Mouse (Mus musculus) CH12.LX (cell line): ENCODE data around the gene Grik5. TPM values are rescaled to one million over a fixed set of nuclear protein-coding genes. Genes with fewer than 3 reads are reported as not detected.

Experiments used
- DNase-seq: peaks from one replicate; pipeline ENCODE4 v3.0.0-alpha.2; 2013; ENCODE audit errors: extremely low read depth
- H3K27ac ChIP-seq: 2 replicates; pipeline ENCODE4 v1.5.1; 2012; ENCODE audit warnings: low read depth, mild to moderate bottlenecking, control low read depth, moderate library complexity; ENCODE audit not compliant: insufficient read depth
- H3K27me3 ChIP-seq: replicated peaks from 2 replicates; pipeline ENCODE3; 2012; ENCODE audit warnings: inconsistent platforms
- H3K36me3 ChIP-seq, 2 experiments: replicated peaks in 1 of 2; 2 replicates each; pipeline versions ENCODE3 to v1.6.1; 2012; ENCODE audit warnings: inconsistent platforms in 1 of 2, low read length in 1 of 2, mild to moderate bottlenecking in 1 of 2, mixed read lengths in 1 of 2, moderate library complexity in 1 of 2; ENCODE audit not compliant: control insufficient read depth in 1 of 2, insufficient read depth in 1 of 2
- H3K4me1 ChIP-seq, 2 experiments: 2 replicates each; pipeline ENCODE4 v1.6.1; 2012; ENCODE audit warnings: inconsistent platforms in 1 of 2, moderate library complexity in 1 of 2; ENCODE audit not compliant: insufficient read depth in 2 of 2, control insufficient read depth in 1 of 2
- H3K4me2 ChIP-seq: 2 replicates; pipeline ENCODE4 v1.6.1; 2012; ENCODE audit warnings: low read depth, mild to moderate bottlenecking, control low read depth; ENCODE audit not compliant: poor library complexity, insufficient read depth, severe bottlenecking
- H3K4me3 ChIP-seq, 3 experiments: fragments of 150-350 bp in 1 of 3; sonication (generic) in 1 of 3; replicated peaks in 1 of 3; 2 replicates each; pipeline versions ENCODE3 to v1.5.1; 2011 to 2012; ENCODE audit warnings: low read depth in 2 of 3, low read length in 2 of 3, mild to moderate bottlenecking in 2 of 3, moderate library complexity in 2 of 3, control low read depth in 1 of 3, improper control_type of control experiment in 1 of 3, inconsistent platforms in 1 of 3, mixed read lengths in 1 of 3; ENCODE audit not compliant: poor library complexity in 1 of 3
- H3K79me2 ChIP-seq: replicated peaks from 2 replicates; pipeline ENCODE4 v1.6.1; 2012; ENCODE audit warnings: mild to moderate bottlenecking, moderate library complexity; ENCODE audit not compliant: control insufficient read depth, poor library complexity, insufficient read depth, severe bottlenecking; ENCODE audit errors: extremely low read depth
- H3K9ac ChIP-seq: 2 replicates; pipeline ENCODE4 v1.6.1; 2012; ENCODE audit warnings: low read depth, mild to moderate bottlenecking, control low read depth, moderate library complexity; ENCODE audit not compliant: insufficient read depth
- H3K9me3 ChIP-seq: replicated peaks from 2 replicates; pipeline ENCODE3; 2012; ENCODE audit warnings: low read length, inconsistent platforms, mixed read lengths
- CHD1 ChIP-seq: IDR thresholded peaks from 2 replicates; pipeline ENCODE4 v1.6.1; 2012; ENCODE audit warnings: low read depth, low read length, improper control_type of control experiment, inconsistent platforms
- ETS1 ChIP-seq: conservative IDR thresholded peaks from 2 replicates; pipeline ENCODE4 v1.6.1; 2012; ENCODE audit warnings: low read depth, mild to moderate bottlenecking, inconsistent platforms, low read length, improper control_type of control experiment, moderate library complexity
- HCFC1 ChIP-seq: IDR thresholded peaks from 2 replicates; pipeline ENCODE4 v1.6.1; 2012; ENCODE audit warnings: low read depth, mild to moderate bottlenecking, inconsistent platforms, low read length, improper control_type of control experiment
- IRF4 ChIP-seq: IDR thresholded peaks from 2 replicates; pipeline ENCODE4 v1.6.1; 2014; ENCODE audit warnings: low read depth, mild to moderate bottlenecking, inconsistent platforms, low read length, improper control_type of control experiment
- JUN ChIP-seq: IDR thresholded peaks from 2 replicates; pipeline ENCODE4 v1.6.1; 2011; ENCODE audit warnings: low read depth, mild to moderate bottlenecking, low read length, improper control_type of control experiment, moderate library complexity; ENCODE audit not compliant: insufficient read depth
- JUND ChIP-seq: conservative IDR thresholded peaks from 2 replicates; pipeline ENCODE4 v1.6.1; 2011; ENCODE audit warnings: low read depth, low read length, improper control_type of control experiment
- MAX ChIP-seq: IDR thresholded peaks from 2 replicates; pipeline ENCODE4 v1.6.1; 2011; ENCODE audit warnings: low read length, improper control_type of control experiment
- MAZ ChIP-seq: IDR thresholded peaks from 2 replicates; pipeline ENCODE4 v1.6.1; 2012; ENCODE audit warnings: low read depth, mild to moderate bottlenecking, inconsistent platforms, low read length, improper control_type of control experiment, moderate library complexity
- MEF2A ChIP-seq: IDR thresholded peaks from 2 replicates; pipeline ENCODE4 v1.6.1; 2014; ENCODE audit warnings: low read depth, mild to moderate bottlenecking, inconsistent platforms, low read length, improper control_type of control experiment, borderline replicate concordance
- MXI1 ChIP-seq: IDR thresholded peaks from 2 replicates; pipeline ENCODE4 v1.6.1; 2011; ENCODE audit warnings: mild to moderate bottlenecking, low read depth, low read length, improper control_type of control experiment
- PAX5 ChIP-seq: IDR thresholded peaks from 2 replicates; pipeline ENCODE4 v1.6.1; 2012; ENCODE audit warnings: low read length, inconsistent platforms, mixed read lengths
- POLR2A ChIP-seq: IDR thresholded peaks from 2 replicates; pipeline ENCODE4 v1.6.1; 2011; ENCODE audit warnings: low read depth, mild to moderate bottlenecking, improper control_type of control experiment, low read length
- SMC3 ChIP-seq: IDR thresholded peaks from 2 replicates; pipeline ENCODE4 v1.6.1; 2011; ENCODE audit warnings: low read depth, low read length, improper control_type of control experiment
- TCF12 ChIP-seq: IDR thresholded peaks from 2 replicates; pipeline ENCODE4 v1.6.1; 2014; ENCODE audit warnings: low read depth, mild to moderate bottlenecking, inconsistent platforms, low read length, improper control_type of control experiment
- USF2 ChIP-seq: conservative IDR thresholded peaks from 2 replicates; pipeline ENCODE4 v1.6.1; 2011; ENCODE audit warnings: low read depth, low read length, improper control_type of control experiment
- ZKSCAN1 ChIP-seq: IDR thresholded peaks from 2 replicates; pipeline ENCODE4 v1.6.1; 2012; ENCODE audit warnings: low read depth, inconsistent platforms, low read length, improper control_type of control experiment, borderline replicate concordance
- dilution Hi-C: fragments of 300-500 bp; cut with MboI; formaldehyde crosslinking; loops from 2 replicates; pipeline ENCODE4 v1.14.3; 2020; ENCODE audit warnings: low sequenced_read_pairs; ENCODE audit not compliant: extremely low pct_unique_long_range_greater_than_20kb, extremely low pct_ligation_motif_present
- in situ Hi-C: fragments of 300-500 bp; cut with MboI; formaldehyde crosslinking; loops from 3 replicates; pipeline ENCODE4 v1.14.3; 2019; ENCODE audit warnings: low sequenced_read_pairs, low pct_ligation_motif_present, low pct_unique_long_range_greater_than_20kb, mixed read lengths
- polyA plus RNA-seq: library from polyadenylated mRNA; unstranded; fragments of >175 nt; gene quantifications from 2 replicates; pipeline ENCODE4 v1.2.1, GENCODE M21; 2012; ENCODE audit warnings: low read depth; ENCODE audit not compliant: insufficient read length
- total RNA-seq, 2 experiments: library from RNA; depleted of rRNA; stranded (reverse); fragments of 300-350 nt in 1 of 2; fragments of >200 nt in 1 of 2; gene quantifications; 2 replicates each; pipeline ENCODE4 v1.2.3; 2012 to 2014

The Grik5 gene
- total and polyA plus RNA-seq, 3 experiments: 1.0 to 2.1 (median 1.5) TPM

- dilution Hi-C loops (no loop called here), in situ Hi-C loops (no loop called here)
- peak overlapping the region; percentile 45 for H3K27ac ChIP-seq
- H3K36me3 ChIP-seq: peaks cover 63 to 71% of the 10 kb centered on the region in 2 experiments
- H3K4me3 ChIP-seq: no peak overlapping the region
- H3K4me2 ChIP-seq: no peak overlapping the region
- no peak for DNase-seq
- H3K9ac ChIP-seq: no peak overlapping the region
- peaks cover 7% of the 10 kb centered on the region for H3K9me3 ChIP-seq
- TF ChIP-seq HCFC1 (no peak), MXI1 (0 out of 2 replicates have a peak, but pooled peaks have one; percentile 39), JUN (no peak), POLR2A (peak; percentile 13; the same call in 1 of the 2 replicates), MEF2A (no peak)
- no peaks in the 10 kb centered on the region for H3K27me3 ChIP-seq
- peaks cover 16% of the 10 kb centered on the region for H3K79me2 ChIP-seq
- peaks cover 53 to 88% of the 10 kb centered on the region in 2 experiments for H3K4me1 ChIP-seq
These were observed 38.2 kb upstream of the Grik5 start for GRCm38 (mm10) chr7:25110336-25110735.

- H3K27me3 ChIP-seq: no peaks in the 10 kb centered on the region
- dilution Hi-C loops: no loop called here
- no peak for DNase-seq
- H3K79me2 ChIP-seq: peaks cover 12% of the 10 kb centered on the region
- H3K27ac ChIP-seq: peak overlapping the region; percentile 93
- TF ChIP-seq CHD1: no peak
- 0 out of 2 replicates have a peak, but pooled peaks have one; percentile 21 for TF ChIP-seq MAX
- TF ChIP-seq ZKSCAN1: no peak
- TF ChIP-seq SMC3: no peak
- no peak for TF ChIP-seq MXI1
- TF ChIP-seq IRF4: no peak
- TF ChIP-seq ETS1: peak; percentile 47; the same call in 1 of the 2 replicates
- 0 out of 2 replicates have a peak, but pooled peaks have one; percentile 9 for TF ChIP-seq TCF12
- TF ChIP-seq JUND: no peak
- TF ChIP-seq MAZ: peak; percentile 61; the same call in 1 of the 2 replicates
- TF ChIP-seq USF2: no peak
- TF ChIP-seq PAX5: no peak
- no peak for TF ChIP-seq HCFC1
- in situ Hi-C loops: no loop called here
- no peak overlapping the region for H3K4me2 ChIP-seq
- peaks cover 57 to 71% of the 10 kb centered on the region in 2 experiments for H3K36me3 ChIP-seq
- H3K9ac ChIP-seq: no peak overlapping the region
- H3K4me3 ChIP-seq: peak overlapping the region in 1 of 3 experiments; percentile 7
- peaks cover 47 to 83% of the 10 kb centered on the region in 2 experiments for H3K4me1 ChIP-seq
- peaks cover 2% of the 10 kb centered on the region for H3K9me3 ChIP-seq
These were observed 37.2 kb upstream of the Grik5 start for GRCm38 (mm10) chr7:25109355-25109754.
